Mouse (Mus musculus): Measurements from ENCODE around the gene Rab6b. TPM values are rescaled to one million over a fixed set of nuclear protein-coding genes. Genes with fewer than 3 reads are reported as not detected.
A peak's percentile ranks its signal among the peaks of the same experiment; 100 is the strongest.

The Rab6b gene
- polyA plus RNA-seq, 1 experiment from 2014 or later, result 126 TPM

DNA sequence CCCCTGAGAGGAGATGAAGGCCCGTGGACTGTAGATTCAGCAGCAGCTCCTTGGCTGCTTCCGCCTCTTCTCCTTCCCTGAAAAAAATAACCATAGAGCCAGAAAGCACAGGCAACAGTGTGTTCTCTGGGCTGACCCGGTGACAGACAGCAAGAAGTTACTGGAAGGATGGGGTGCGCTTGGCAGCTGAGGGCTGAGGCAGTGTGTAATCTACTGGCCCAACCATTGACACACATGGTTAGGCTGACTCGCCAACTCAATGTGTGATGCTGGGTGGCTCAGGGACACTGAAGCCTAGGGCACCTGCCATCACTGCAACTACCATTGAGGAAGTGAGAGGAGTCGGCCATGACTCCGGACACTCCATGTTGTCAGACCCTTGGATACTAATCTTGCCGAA lies 70.3 kb downstream of the Rab6b start:
- WGBS, result 87% methylated on average over 8 of the region's 8 CpGs
- Histone ChIP-seq H3K36me3 (peaks cover 27% of the 10 kb centered on the region; the same call in 1 of the 2 replicates), H3K27ac (replicated peaks) (no peak overlapping the region), H3K4me3 (no peak overlapping the region), H3K4me2 (no peak overlapping the region), H3K4me1 (replicated peaks) (peaks cover 15% of the 10 kb centered on the region), H3K9ac (no peak overlapping the region), H3K27me3 (no peaks in the 10 kb centered on the region), H3K9me3 (no peaks in the 10 kb centered on the region)
- no peak for ATAC-seq (ENCODE audit: low FRiP score, low read depth)

DNA sequence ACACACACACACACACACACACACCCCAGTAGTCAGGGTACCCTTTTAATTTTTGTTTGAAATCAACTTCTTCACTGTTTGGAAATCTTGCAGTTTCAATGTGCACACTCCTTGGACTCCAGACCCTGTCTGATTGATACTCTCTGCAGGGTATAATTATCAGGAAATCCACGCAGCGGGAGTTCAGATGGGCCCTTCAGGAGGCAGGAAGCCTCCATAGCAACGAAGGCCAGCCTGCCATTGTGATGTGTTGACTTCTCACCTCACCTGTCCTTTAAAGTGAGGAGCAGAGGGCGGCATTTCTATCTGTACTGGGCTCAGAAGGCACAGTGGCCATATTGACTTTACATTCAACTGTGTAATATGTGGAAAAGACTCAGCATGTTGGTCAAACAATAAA lies 73.3 kb downstream of the Rab6b start:
- Histone ChIP-seq H3K4me2 (no peak overlapping the region), H3K27ac (replicated peaks) (no peak overlapping the region), H3K27me3 (no peaks in the 10 kb centered on the region), H3K9ac (no peak overlapping the region), H3K36me3 (peaks cover 20% of the 10 kb centered on the region; the same call in 1 of the 2 replicates), H3K4me3 (no peak overlapping the region), H3K9me3 (no peaks in the 10 kb centered on the region), H3K4me1 (replicated peaks) (peaks cover 17% of the 10 kb centered on the region)
- WGBS, result 68% methylated on average over 4 of the region's 4 CpGs
- ATAC-seq (ENCODE audit: low FRiP score, low read depth), result no peak

GRCm38 (mm10) chr9:103185946-103186345 lies 74.4 kb downstream of the Rab6b start:
- H3K27ac ChIP-seq (replicated peaks), result no peak overlapping the region
- H3K27me3 ChIP-seq, result no peaks in the 10 kb centered on the region
- H3K4me1 ChIP-seq (replicated peaks), result peaks cover 6% of the 10 kb centered on the region
- ATAC-seq (ENCODE audit: low FRiP score, low read depth), result no peak
- no peak overlapping the region for H3K9ac ChIP-seq
- H3K36me3 ChIP-seq, result peaks cover 30% of the 10 kb centered on the region
- no peak overlapping the region for H3K4me3 ChIP-seq
- no peak overlapping the region for H3K4me2 ChIP-seq
- H3K9me3 ChIP-seq, result no peaks in the 10 kb centered on the region
- 87% methylated on average over 8 of the region's 8 CpGs for WGBS

GRCm38 (mm10) chr9:103186747-103187146 lies 75.2 kb downstream of the Rab6b start:
- ATAC-seq (ENCODE audit: low FRiP score, low read depth), result 0 out of 2 replicates have a peak, but pooled peaks have one; percentile 35
- Histone ChIP-seq H3K4me1 (replicated peaks) (peaks cover 4% of the 10 kb centered on the region; the same call in 1 of the 2 replicates), H3K27me3 (no peaks in the 10 kb centered on the region), H3K36me3 (peaks cover 35% of the 10 kb centered on the region), H3K27ac (replicated peaks) (no peak overlapping the region), H3K4me2 (no peak overlapping the region), H3K9ac (no peak overlapping the region), H3K4me3 (no peak overlapping the region), H3K9me3 (no peaks in the 10 kb centered on the region)
- 57% methylated on average over 9 of the region's 9 CpGs for WGBS

- ATAC-seq (ENCODE audit: low FRiP score, low read depth), result no peak
- Histone ChIP-seq H3K36me3 (peaks cover 28% of the 10 kb centered on the region; the same call in 1 of the 2 replicates), H3K27ac (replicated peaks) (no peak overlapping the region), H3K4me1 (replicated peaks) (0 out of 2 replicates have a peak, but pooled peaks cover 4% of the 10 kb centered on the region), H3K27me3 (no peaks in the 10 kb centered on the region), H3K9ac (no peak overlapping the region), H3K9me3 (no peaks in the 10 kb centered on the region), H3K4me3 (no peak overlapping the region), H3K4me2 (no peak overlapping the region)
- 66% methylated on average over 4 of the region's 4 CpGs for WGBS
These were observed 76.8 kb downstream of the Rab6b start for GRCm38 (mm10) chr9:103188416-103188815.

GRCm38 (mm10) chr9:103201561-103202260 lies 90.1 kb downstream of the Rab6b start, which contains the start of gene Srprb:
Gene Srprb, minus strand, starts transcription at chr9:103202137.
- Histone ChIP-seq H3K4me1 (replicated peaks) (peaks cover 10% of the 10 kb centered on the region), H3K9ac (peak within 1 kb of the TSS; percentile 68), H3K9me3 (no peaks in the 10 kb centered on the region), H3K4me3 (peak within 1 kb of the TSS; percentile 75), H3K36me3 (peaks cover 13% of the 10 kb centered on the region), H3K27me3 (no peaks in the 10 kb centered on the region), H3K27ac (replicated peaks) (peak within 1 kb of the TSS; percentile 79), H3K4me2 (peak within 1 kb of the TSS; percentile 72)
- ATAC-seq (ENCODE audit: low FRiP score, low read depth), result peak; percentile 98
- WGBS, result under 1% methylated on average over 42 of the region's 45 CpGs

DNA sequence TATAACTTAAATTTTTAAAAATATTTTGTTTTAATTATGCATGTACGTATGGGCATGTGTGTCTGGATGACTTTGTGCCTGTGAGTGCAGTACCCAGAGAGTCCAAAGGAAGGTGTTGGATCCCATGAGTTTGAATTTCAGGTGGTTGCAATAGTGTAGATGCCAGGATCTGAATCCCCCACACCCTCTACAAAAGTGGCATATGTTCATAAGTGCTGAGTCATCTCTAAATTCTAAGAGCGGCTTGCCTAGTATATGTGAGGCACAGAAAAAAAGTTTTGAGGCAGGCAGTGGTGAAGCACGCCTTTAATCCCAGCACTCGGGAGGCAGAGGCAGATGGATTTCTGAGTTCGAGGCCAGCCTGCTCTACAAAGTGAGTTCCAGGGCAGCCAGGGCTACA lies 94.2 kb downstream of the Rab6b start:
- H3K27me3 ChIP-seq, result no peaks in the 10 kb centered on the region
- no peaks in the 10 kb centered on the region for H3K9me3 ChIP-seq
- H3K36me3 ChIP-seq, result no peaks in the 10 kb centered on the region
- H3K4me3 ChIP-seq, result no peak overlapping the region
- no peak overlapping the region for H3K27ac ChIP-seq (replicated peaks)
- no peak overlapping the region for H3K4me2 ChIP-seq
- WGBS, result 97% methylated on average over 5 of the region's 5 CpGs
- no peak for ATAC-seq (ENCODE audit: low FRiP score, low read depth)
- no peak overlapping the region for H3K9ac ChIP-seq
- peaks cover 5% of the 10 kb centered on the region for H3K4me1 ChIP-seq (replicated peaks)

DNA sequence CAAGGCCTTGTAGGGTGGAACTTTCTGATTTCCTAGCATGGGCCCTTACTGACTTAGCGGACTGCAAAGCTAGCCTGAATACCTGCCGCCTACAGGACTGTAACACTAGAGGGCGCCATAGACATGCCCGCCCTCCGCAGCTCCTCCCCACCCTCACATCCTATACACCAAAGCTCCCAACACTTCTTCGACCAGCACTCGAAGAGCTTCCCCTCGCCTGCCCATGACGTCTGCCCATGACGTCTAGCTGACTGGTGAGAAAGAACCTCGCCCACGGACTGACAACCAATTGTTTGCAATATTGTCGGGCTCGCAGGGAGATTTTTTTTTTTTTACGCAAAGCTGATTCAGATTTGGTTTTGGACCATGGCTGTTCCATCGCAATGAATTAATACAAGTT lies 96.3 kb downstream of the Rab6b start:
- H3K4me3 ChIP-seq, result peak overlapping the region; percentile 14
- H3K27me3 ChIP-seq, result no peaks in the 10 kb centered on the region
- no peaks in the 10 kb centered on the region for H3K36me3 ChIP-seq
- peak; percentile 83 for ATAC-seq (ENCODE audit: low FRiP score, low read depth)
- no peaks in the 10 kb centered on the region for H3K4me1 ChIP-seq (replicated peaks)
- peak overlapping the region; percentile 50 for H3K4me2 ChIP-seq
- H3K27ac ChIP-seq (replicated peaks), result no peak overlapping the region
- no peaks in the 10 kb centered on the region for H3K9me3 ChIP-seq
- H3K9ac ChIP-seq, result no peak overlapping the region
- 10% methylated on average over 16 of the region's 16 CpGs for WGBS

DNA sequence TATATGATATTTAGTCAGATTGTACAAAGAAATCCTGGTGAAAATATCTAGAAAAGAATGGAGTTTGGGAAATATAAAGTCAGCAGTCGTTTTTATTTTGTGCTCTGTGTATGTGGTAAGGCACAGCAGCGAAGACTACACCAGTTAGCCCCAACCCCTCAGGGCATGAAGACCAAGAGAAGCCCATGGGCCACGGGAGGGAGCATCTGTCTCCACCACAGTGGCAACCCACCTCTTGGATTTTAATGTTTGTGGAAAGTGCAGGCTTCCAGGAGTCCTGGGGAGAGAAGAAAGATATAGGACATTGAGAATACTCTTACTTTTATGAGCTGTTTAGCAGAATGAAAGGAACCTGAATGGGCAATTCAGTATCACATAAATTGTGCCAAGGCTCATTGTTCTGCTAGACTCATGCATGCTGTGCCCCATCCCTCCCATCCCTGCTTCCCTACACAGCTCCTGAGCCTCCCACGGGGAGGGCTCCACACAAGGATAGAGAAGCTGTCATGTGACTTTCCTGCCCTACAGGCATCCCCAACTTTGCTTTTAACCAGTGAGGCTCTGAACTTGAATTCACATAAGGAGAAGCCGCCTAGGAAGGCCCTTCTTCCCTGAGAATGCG lies 97.3 kb downstream of the Rab6b start:
- Histone ChIP-seq H3K27me3 (no peaks in the 10 kb centered on the region), H3K9ac (no peak overlapping the region), H3K27ac (replicated peaks) (no peak overlapping the region), H3K36me3 (no peaks in the 10 kb centered on the region), H3K4me3 (no peak overlapping the region), H3K9me3 (no peaks in the 10 kb centered on the region), H3K4me2 (no peak overlapping the region), H3K4me1 (replicated peaks) (no peaks in the 10 kb centered on the region)
- WGBS, result 42% methylated on average over 6 of the region's 6 CpGs
- no peak; the same call in 1 of the 2 replicates for ATAC-seq (ENCODE audit: low FRiP score, low read depth)

- Histone ChIP-seq H3K9me3 (no peaks in the 10 kb centered on the region), H3K9ac (no peak overlapping the region), H3K36me3 (no peaks in the 10 kb centered on the region), H3K4me1 (replicated peaks) (no peaks in the 10 kb centered on the region), H3K27me3 (no peaks in the 10 kb centered on the region), H3K4me3 (peak overlapping the region; percentile 17; the same call in 1 of the 2 replicates), H3K4me2 (peak overlapping the region; percentile 27), H3K27ac (replicated peaks) (no peak overlapping the region)
- 82% methylated on average over 28 of the region's 28 CpGs for WGBS
- ATAC-seq (ENCODE audit: low FRiP score, low read depth), result no peak
These were observed 101.2 kb downstream of the Rab6b start for GRCm38 (mm10) chr9:103212654-103213420.

- H3K4me2 ChIP-seq, result no peak overlapping the region
- H3K36me3 ChIP-seq, result no peaks in the 10 kb centered on the region
- no peak overlapping the region for H3K27ac ChIP-seq (replicated peaks)
- no peaks in the 10 kb centered on the region for H3K9me3 ChIP-seq
- H3K4me1 ChIP-seq (replicated peaks), result no peaks in the 10 kb centered on the region
- WGBS, result 57% methylated on average over 2 of the region's 2 CpGs
- ATAC-seq (ENCODE audit: low FRiP score, low read depth), result no peak
- no peak overlapping the region for H3K9ac ChIP-seq
- H3K27me3 ChIP-seq, result no peaks in the 10 kb centered on the region
- no peak overlapping the region for H3K4me3 ChIP-seq
These were observed 102.0 kb downstream of the Rab6b start for GRCm38 (mm10) chr9:103213631-103214030.

DNA sequence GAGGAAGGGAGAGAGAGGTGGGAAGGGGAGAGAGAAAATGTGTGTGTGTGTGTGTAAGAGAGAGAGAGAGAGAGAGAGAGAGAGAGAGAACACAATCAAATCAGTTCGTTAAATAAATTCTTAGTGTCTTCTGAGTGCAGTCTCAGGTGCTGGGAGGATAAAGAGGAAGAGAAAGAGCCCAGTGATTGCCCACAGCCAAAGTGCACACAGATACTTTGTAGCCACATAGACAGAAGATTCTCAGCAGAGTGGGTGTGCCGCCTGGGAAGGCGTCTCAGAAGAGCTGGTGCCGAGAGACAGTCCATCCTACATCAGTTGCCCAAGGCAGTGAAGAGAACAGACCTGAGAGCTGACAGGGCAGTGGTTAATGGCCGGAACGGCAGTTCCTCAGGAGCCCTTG lies 102.7 kb downstream of the Rab6b start:
- H3K9ac ChIP-seq, result no peak overlapping the region
- H3K4me1 ChIP-seq (replicated peaks), result no peaks in the 10 kb centered on the region
- no peak overlapping the region for H3K4me2 ChIP-seq
- H3K4me3 ChIP-seq, result no peak overlapping the region
- H3K27me3 ChIP-seq, result no peaks in the 10 kb centered on the region
- H3K27ac ChIP-seq (replicated peaks), result no peak overlapping the region
- no peak for ATAC-seq (ENCODE audit: low FRiP score, low read depth)
- WGBS, result 89% methylated on average over 6 of the region's 6 CpGs
- no peaks in the 10 kb centered on the region for H3K36me3 ChIP-seq
- no peaks in the 10 kb centered on the region for H3K9me3 ChIP-seq
